Mouse (Mus musculus): ENCODE results near the gene Krtap28-13. TPM values are rescaled to one million over a fixed set of nuclear protein-coding genes. Genes with fewer than 3 reads are reported as not detected.

Gene Krtap28-13
- total RNA-seq (2021): not detected
- long read RNA-seq, experiment 1: 0 reads
- long read RNA-seq, experiment 2: 0 reads

GRCm38 (mm10) chr1:83060643-83061042 is at the start of gene Krtap28-13:
Krtap28-13 (plus strand) TSS chr1:83060930.
- DNase-seq (ENCODE audit: low spot score in 2 of 2): no peak

GRCm38 (mm10) chr1:83014477-83014876 is 46.3 kb upstream of the Krtap28-13 start:
- DNase-seq (ENCODE audit: low spot score in 2 of 2): no peak

GRCm38 (mm10) chr1:83015329-83015879 is 45.3 kb upstream of the Krtap28-13 start:
- no peak for DNase-seq (ENCODE audit: low spot score in 2 of 2)

GRCm38 (mm10) chr1:83016556-83016955 is 44.2 kb upstream of the Krtap28-13 start:
- no peak for DNase-seq (ENCODE audit: low spot score in 2 of 2)

GRCm38 (mm10) chr1:83031950-83032349 is 28.8 kb upstream of the Krtap28-13 start:
- no peak for DNase-seq (ENCODE audit: low spot score in 2 of 2)

GRCm38 (mm10) chr1:83032508-83032907 is 28.2 kb upstream of the Krtap28-13 start:
- no peak for DNase-seq (ENCODE audit: low spot score in 2 of 2)

GRCm38 (mm10) chr1:83034509-83034908 is 26.2 kb upstream of the Krtap28-13 start:
- DNase-seq (ENCODE audit: low spot score in 2 of 2): no peak

GRCm38 (mm10) chr1:83036892-83037667 is 23.6 kb upstream of the Krtap28-13 start:
- DNase-seq (ENCODE audit: low spot score in 2 of 2): no peak

GRCm38 (mm10) chr1:83038109-83038672 is 22.5 kb upstream of the Krtap28-13 start, which contains the start of gene Slc19a3:
Slc19a3 (minus strand) TSS chr1:83038448.
- DNase-seq (ENCODE audit: low spot score in 2 of 2): peak; percentile 21 to 26

GRCm38 (mm10) chr1:83039080-83039479 is 21.6 kb upstream of the Krtap28-13 start:
- DNase-seq (ENCODE audit: low spot score in 2 of 2): no peak

- DNase-seq (ENCODE audit: low spot score in 2 of 2): no peak
Observed at GRCm38 (mm10) chr1:83042380-83042779, 18.4 kb upstream of the Krtap28-13 start, which contains the start of gene Krtap28-10. Krtap28-10 (minus strand) TSS chr1:83042480.

- DNase-seq (ENCODE audit: low spot score in 2 of 2): no peak
Observed at GRCm38 (mm10) chr1:83044882-83045427, 15.8 kb upstream of the Krtap28-13 start, which contains the start of gene Gm47969. Gm47969 (plus strand) TSS chr1:83044932.

GRCm38 (mm10) chr1:83058481-83058880 is 2.2 kb upstream of the Krtap28-13 start:
- DNase-seq (ENCODE audit: low spot score in 2 of 2): no peak

GRCm38 (mm10) chr1:83059278-83059677 is 1.5 kb upstream of the Krtap28-13 start, which contains the start of gene A030005K14Rik:
A030005K14Rik (minus strand) TSS chr1:83059378.
- DNase-seq (ENCODE audit: low spot score in 2 of 2): no peak

- no peak for DNase-seq (ENCODE audit: low spot score in 2 of 2)
Observed at GRCm38 (mm10) chr1:83064851-83065250, 4.1 kb downstream of the Krtap28-13 start.

GRCm38 (mm10) chr1:83066577-83066976 is 5.8 kb downstream of the Krtap28-13 start:
- no peak for DNase-seq (ENCODE audit: low spot score in 2 of 2)

- DNase-seq (ENCODE audit: low spot score in 2 of 2): peak; percentile 14
Observed at GRCm38 (mm10) chr1:83067205-83067604, 6.5 kb downstream of the Krtap28-13 start.

- no peak for DNase-seq (ENCODE audit: low spot score in 2 of 2)
Observed at GRCm38 (mm10) chr1:83075526-83076189, 14.9 kb downstream of the Krtap28-13 start.

- peak; percentile 50 to 67 for DNase-seq (ENCODE audit: low spot score in 2 of 2)
Observed at GRCm38 (mm10) chr1:83076190-83076917, 15.6 kb downstream of the Krtap28-13 start.

GRCm38 (mm10) chr1:83077016-83077415 is 16.3 kb downstream of the Krtap28-13 start:
- DNase-seq (ENCODE audit: low spot score in 2 of 2): no peak

Data from layer of hippocampus, postnatal 14 days (tissue).